Mouse (Mus musculus) small intestine, adult 2 months (tissue): ENCODE data around the gene Nr4a1.

ENCODE experiments used
- CTCF ChIP-seq: fragments of 200-500 bp; IDR thresholded peaks from 2 replicates; pipeline ENCODE4 v1.5.1; 2012; ENCODE audit warnings: low read depth, mild to moderate bottlenecking, control low read depth, inconsistent platforms, low read length, moderate library complexity, mixed read lengths; ENCODE audit not compliant: insufficient replicate concordance, insufficient read length; ENCODE audit errors: extremely low read depth
- POLR2A ChIP-seq: fragments of 200-500 bp; IDR thresholded peaks from 2 replicates; pipeline ENCODE4 v1.6.1; 2012; ENCODE audit warnings: low read depth, mild to moderate bottlenecking, control low read depth, inconsistent platforms, low read length, moderate library complexity

- TF ChIP-seq POLR2A (no peak), CTCF (no peak)
Measured at GRCm38 (mm10) chr15:101247155-101247498, 6.9 kb upstream of the Nr4a1 start.
